Mouse (Mus musculus) brain, embryonic 14.5 days (tissue): ENCODE measurements around the gene Ccdc62. TPM values are rescaled to one million over a fixed set of nuclear protein-coding genes. Genes with fewer than 3 reads are reported as not detected.

Experiments
- DNase-seq: peaks from one replicate; pipeline ENCODE4 v3.0.0-alpha.2; 2011; ENCODE audit warnings: low read depth
- CTCF ChIP-seq: fragments of 200-500 bp; IDR thresholded peaks from 2 replicates; pipeline ENCODE4 v1.5.1; 2012; ENCODE audit warnings: inconsistent platforms, mild to moderate bottlenecking, moderate library complexity, borderline replicate concordance; ENCODE audit not compliant: insufficient read depth, insufficient read length; ENCODE audit errors: extremely low read depth
- POLR2A ChIP-seq: fragments of 200-500 bp; IDR thresholded peaks from 2 replicates; pipeline ENCODE4 v1.6.1; 2012; ENCODE audit warnings: mild to moderate bottlenecking, inconsistent platforms, borderline replicate concordance; ENCODE audit not compliant: poor library complexity, insufficient read depth, insufficient read length, severe bottlenecking; ENCODE audit errors: extremely low read depth
- polyA plus RNA-seq: library from polyadenylated mRNA; depleted of rRNA; stranded (reverse); fragments of >200 nt; gene quantifications from 2 replicates; pipeline ENCODE4 v1.2.3, GENCODE M21; 2012

Gene Ccdc62
- polyA plus RNA-seq, 1 experiment: 7.1 TPM

DNA sequence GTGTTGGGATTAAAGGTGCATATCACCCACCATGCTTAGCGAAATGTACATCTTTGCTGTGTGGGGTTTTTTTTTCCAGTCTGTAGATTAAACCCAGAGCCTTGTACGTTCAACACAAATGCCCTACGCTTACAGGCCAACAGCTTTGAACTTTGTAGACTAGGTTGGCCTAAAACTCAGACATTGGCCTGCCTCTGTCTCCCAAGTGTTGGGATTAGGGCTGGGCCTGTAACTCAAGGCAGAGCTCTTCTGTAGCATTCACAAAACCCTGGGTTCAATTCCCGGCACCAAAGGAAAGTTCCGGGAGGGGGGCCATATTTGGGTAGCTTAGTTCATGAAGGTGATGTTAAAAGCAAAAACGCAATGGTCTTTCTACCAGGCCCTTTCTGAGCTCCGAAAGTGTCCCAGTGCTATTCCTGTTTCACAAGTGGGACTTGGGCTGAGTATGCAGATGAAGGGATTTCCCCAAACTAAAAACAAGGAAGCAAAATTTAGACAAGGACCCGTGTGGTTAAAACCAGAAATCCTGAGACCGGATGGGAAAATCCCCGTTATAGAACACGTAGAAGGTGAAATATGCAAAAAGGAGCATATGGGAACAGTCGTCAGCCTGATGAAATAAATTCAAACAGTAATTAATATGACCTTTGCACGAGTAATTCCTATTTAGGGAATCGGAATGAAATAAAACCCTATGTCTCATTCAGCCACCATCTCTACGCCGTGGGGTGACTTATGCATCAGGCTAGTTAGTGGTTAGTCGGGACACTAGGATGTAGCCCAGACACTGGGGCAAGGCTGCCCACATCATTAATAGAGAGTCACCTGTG lies 24.1 kb upstream of the Ccdc62 start:
- DNase-seq: no peak

DNA sequence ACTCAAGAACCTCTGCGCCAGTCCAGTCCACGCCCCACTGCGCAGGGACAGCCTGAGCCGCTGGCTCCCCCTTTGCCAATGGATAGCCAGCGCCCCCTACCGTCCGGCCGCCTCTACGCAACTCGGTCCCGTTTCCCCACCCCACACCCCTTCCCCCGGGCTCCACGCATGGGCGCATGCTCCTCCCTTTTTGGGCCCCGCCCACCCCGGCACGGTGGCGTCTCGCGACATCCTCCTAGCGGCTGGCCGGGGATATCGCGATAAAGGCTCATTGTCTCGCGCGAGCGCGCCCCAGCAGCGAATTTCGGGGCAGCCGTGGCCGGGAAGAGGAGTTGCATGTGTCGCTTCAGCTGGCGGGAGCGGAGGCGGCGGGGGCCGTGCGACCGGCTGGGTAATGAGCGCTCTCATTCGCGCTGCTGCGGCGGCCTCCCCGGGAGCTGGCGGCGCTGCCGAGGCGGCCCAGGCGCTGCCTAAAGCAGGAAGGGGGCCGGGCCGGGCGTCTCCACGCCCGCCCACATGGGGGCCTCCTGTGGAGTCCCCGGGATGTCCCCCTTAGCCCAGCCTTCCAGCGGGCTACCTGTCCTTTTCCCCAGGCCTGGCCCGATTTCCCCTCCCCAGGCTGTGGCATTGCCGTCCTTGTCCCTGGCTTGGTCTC lies 23.4 kb upstream of the Ccdc62 start, which contains the start of gene Denr:
Gene Denr, plus strand, starts transcription at position 200 of the 655 bp plus-strand sequence.
- peak; percentile 99 for DNase-seq
- TF ChIP-seq CTCF (peak; percentile 89), POLR2A (peak; percentile 87)

More for the DNA sequence above, 24.1 kb upstream of the Ccdc62 start:
- TF ChIP-seq CTCF (no peak), POLR2A (no peak)

DNA sequence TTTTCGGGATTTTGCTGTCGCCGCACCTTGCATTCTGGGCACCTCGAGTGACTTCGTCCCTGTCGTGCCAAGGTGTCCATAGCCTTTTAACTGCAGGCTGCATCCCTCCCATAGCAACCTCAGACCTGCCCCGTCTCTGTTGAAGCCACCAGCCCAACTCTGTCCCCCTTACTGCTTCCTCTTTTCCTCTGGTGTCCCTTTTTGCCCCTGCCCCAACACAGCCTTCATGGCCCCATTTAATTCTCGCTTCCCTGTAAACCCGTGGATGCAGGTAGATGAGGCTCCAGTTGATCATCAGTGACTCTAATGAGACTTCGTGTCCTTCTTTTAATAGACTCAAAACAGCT lies 22.9 kb upstream of the Ccdc62 start:
- no peak for DNase-seq
- TF ChIP-seq CTCF: no peak
- no peak for TF ChIP-seq POLR2A

DNA sequence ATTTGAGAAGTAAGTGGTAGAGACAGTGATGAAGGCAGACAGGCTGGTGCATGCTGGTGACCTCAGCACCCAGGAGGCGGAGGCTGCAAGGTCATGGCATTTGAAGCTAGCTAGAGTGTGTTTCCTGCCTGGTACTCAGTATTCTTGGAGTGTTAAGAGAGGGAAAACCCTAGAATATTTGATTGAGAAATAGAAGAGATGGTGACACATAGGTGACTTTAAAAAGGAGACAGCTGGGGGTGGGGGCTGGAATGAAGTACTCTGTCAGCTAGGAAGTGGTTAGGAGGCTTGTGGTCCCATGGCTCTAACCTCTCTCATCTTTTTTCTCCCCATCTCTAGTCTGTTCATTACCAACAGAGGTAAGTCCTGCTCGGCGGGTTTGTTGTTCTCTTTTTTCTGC lies 15.6 kb upstream of the Ccdc62 start:
- TF ChIP-seq POLR2A (no peak), CTCF (no peak)
- no peak for DNase-seq

DNA sequence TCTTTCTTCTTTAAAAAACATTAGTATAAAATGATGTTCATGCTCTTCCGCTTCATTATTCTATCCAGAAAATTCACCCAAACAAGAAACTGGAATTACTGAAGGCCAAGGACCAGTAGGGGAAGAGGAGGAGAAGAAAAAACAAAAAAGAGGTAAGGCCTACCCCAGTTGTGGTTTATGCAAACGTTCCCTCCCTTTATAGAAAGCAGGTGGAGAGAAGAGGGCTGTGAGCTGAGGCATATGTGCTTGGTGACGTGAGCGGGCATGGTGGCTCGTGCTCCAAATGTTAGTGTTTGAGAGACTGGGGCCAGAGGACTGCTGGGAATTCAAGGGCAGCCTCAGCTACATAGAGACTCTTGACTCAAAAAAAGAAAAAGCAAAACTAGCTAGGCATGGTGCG lies 8.4 kb upstream of the Ccdc62 start:
- no peak for DNase-seq

DNA sequence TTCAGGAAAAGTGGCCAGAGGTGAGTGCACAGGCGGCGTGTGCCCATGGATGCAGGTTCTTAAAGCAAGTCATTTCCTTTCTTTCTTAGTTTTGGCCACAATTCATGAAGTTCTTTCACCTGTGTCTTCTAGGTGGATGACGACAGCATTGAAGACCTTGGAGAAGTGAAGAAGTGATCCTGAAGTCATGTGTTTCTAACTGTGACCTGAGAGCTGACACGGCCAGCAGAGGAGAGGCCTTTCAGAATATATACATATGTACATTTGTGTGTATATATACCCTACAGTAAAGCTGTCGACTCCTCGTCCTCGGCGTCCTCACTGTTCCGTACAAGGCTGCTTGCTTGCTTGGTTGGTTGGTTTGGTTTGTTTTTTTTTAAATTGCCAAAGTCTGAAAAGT lies 3.4 kb upstream of the Ccdc62 start, which contains the start of gene Gm43518:
Gene Gm43518, plus strand, starts transcription at position 301 of the 400 bp plus-strand sequence.
- no peak for DNase-seq
- no peak for TF ChIP-seq POLR2A
- TF ChIP-seq CTCF: no peak

More for the DNA sequence above, 8.4 kb upstream of the Ccdc62 start:
- TF ChIP-seq POLR2A: no peak

DNA sequence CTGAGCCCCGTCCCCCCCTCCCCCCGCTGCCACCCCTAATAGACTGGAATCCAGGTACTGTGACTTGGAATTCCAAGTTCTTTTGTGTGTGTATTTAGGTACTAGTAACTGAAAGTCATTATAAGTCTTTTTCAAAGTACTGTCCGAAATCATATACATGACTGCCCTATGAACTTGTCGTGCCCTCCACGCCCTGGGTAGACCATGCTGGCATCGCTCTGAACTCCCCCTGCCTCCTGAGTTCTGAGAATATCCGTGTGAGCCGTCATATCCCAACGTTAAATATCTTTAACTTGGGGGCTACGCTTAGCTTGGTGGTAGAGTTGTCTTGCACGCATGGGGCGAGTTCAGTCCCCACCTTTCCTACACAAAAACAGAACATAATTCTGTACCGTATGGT lies 652 bp downstream of the Ccdc62 start:
- no peak for DNase-seq
- no peak for TF ChIP-seq CTCF
- TF ChIP-seq POLR2A: no peak

DNA sequence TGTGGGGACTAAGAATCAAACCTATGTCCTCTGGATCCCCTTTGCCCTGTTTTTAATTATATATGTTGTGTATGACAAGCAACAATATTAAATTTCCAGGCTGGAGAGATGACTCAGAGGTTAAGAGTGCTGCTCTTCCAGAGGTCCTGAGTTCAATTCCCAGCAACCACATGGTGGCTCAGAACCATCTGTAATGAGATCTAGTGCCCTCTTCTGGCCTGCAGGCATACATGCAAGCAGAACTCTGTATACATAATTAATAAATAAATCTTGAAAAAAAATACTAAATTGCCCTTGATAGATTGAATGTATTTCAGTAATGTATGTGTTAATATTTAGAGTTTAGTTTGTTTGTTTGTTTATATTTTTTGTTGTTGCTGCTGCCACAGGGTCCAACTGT lies 2.4 kb downstream of the Ccdc62 start:
- no peak for DNase-seq
- TF ChIP-seq CTCF (no peak), POLR2A (no peak)

DNA sequence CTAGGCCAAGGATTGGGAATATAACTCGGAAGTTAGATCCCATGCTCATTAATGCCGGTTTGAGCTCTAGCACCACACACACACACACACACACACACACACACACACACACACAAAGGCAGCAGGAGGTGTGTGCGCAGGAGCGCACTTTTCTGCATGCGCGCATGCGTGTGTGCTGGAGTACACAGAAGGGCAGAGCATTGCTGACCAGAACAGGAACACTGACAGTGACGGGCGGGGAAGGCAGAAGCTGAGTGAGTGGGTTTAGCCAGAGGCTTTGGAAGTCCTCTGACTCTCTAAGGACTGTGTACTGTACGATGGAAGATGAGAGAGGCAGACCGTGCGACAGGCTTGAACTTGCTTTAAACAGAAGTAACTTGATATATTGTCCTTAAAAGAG lies 3.1 kb downstream of the Ccdc62 start:
- TF ChIP-seq CTCF (no peak), POLR2A (no peak)
- DNase-seq: no peak

DNA sequence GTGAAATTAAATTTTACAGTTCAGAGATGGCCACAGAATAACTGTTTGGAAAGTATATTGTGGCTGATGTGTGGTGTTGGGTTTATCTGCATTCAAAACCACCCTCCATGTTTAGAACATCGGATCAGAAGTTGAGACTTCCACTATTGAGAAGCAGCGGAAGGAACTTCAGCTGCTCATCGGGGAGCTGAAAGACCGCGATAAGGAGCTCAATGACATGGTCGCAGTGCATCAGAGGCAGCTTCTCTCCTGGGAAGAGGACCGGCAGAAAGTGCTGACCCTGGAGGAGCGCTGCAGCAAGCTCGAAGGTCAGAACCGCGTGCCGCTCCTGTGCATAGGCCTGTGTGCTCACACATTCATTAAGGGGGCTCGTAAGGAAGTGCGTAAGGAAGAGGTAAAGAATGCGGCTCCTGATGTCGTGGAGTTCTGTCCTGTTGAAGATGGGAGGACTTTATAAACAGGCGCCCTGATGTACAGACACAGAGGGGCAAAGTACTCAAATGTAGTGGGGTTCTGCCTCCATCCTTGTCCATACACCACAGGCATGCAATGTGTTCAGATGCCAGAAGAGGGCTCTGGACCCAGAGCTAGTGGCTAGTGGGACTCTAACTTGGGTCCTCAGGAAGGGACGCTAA lies 3.6 kb downstream of the Ccdc62 start:
- TF ChIP-seq CTCF (peak; percentile 54; the same call in 1 of the 2 replicates), POLR2A (no peak)
- peak; percentile 15 for DNase-seq

DNA sequence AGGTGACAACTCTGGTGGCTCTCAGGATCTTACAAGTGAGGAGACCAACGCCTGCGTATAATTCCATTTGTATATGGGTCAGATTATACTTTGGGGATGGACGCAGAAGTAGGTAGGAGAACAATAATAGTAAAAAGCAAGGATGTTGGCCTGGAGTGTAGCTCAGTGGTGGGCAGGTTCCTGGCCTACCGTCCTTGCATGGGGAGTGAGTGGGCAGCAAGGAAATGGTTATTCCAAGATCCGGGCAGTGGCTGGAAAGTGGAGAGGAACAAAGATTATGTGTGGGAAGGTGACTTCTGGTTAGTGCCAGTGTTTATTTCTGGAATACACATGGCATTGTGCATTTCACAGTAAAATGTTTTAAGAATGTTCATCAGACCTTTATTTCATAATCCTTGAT lies 5.5 kb downstream of the Ccdc62 start:
- no peak for DNase-seq
- no peak for TF ChIP-seq CTCF

DNA sequence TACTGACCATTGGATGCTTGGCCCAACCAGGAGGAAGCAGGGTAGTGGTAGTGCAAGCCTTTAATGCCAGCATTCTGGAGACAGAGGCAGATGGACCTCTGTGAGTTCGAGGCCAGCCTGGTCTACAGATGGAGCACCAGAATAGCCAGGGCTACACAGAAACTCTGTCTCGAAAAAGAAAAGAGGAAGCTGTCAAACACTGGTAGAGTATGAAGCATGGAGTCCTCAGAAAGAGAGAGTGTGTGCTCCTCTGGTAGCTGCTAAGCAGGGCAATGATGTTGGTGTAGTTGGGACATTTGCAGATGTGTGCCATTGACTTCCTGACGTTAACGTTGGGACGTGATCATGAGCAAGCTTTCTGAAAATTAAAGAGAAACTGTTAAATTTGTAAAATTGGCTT lies 8.0 kb downstream of the Ccdc62 start:
- TF ChIP-seq POLR2A (no peak), CTCF (no peak)
- no peak for DNase-seq

DNA sequence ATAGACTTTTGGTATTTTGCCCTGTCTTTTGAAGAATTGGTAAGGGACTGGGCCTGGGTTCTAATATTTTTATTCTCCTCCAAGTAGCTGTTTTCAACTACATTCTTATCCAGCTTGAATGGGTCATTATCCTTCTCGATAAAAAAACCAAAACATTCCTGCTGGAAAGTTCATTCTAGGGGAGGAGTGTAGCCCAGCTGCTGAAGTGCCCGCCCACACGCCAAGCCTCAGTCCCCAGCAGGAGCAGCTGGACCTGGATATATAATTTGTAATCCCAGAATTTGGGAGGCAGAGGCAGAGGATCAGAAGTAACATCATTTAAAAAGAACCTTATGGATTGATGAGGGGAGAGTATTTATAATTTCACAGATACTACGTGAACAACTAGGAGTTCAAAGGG lies 16.1 kb downstream of the Ccdc62 start:
- DNase-seq: no peak
- no peak for TF ChIP-seq POLR2A
- no peak for TF ChIP-seq CTCF
